Mouse (Mus musculus) liver (tissue): ENCODE measurements around the gene Slc46a1.

ENCODE experiments used
- DNase-seq: peaks from one replicate; pipeline ENCODE4 v3.0.0-alpha.2; 2020; ENCODE audit warnings: mixed read lengths

Gene Slc46a1

DNA sequence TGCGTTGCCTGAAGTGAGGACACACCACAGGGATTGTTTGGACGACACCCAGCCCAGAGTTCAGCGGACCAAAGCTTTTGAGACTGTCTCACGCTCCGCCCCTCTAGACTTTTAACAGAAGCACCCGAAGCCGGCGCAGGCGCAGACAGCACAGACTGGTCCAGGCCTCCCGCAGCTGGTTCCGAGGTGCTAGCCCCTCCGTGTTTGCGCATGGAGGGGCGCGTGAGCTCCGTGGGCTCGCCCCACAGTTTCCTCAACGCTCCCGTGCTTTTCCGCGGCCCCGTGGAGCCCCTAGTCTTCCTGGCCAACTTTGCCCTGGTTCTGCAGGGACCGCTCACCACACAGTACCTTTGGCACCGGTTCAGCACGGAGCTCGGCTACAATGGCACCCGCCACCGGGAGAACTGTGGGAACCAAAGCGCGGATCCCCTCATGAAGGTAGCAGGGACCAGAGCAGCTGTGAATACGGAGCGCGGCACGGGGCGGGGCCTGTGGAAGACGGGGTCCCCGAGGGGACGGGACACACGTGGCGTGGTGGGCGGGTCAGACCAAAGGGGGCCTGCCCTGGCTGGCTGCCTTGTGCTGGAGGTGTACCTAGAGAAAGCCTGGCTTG lies at the start of gene Slc46a1:
Gene Slc46a1 (plus strand): TSS at position 130 of the 613 bp plus-strand sequence.
- peak; percentile 83 for DNase-seq

DNA sequence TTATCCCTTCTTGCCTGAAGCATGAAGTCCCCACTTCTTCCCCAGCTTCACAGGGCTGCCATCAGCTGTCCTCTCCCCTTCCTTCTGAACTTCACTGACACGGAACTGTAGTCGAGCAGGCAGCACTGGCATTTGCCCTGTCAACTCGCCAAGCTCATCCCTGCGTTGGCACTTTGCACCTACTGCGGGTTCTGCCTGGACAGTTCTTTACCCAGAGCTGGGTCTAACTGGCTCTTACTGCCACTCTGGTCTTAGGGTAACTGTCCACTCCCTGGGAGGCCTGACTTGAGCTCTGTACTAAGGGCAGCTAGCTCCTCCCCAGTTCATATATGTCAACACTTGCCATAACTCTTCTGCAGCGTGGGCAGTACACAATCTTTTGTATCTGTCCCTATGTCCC lies 48.6 kb upstream of the Slc46a1 start:
- DNase-seq = no peak

DNA sequence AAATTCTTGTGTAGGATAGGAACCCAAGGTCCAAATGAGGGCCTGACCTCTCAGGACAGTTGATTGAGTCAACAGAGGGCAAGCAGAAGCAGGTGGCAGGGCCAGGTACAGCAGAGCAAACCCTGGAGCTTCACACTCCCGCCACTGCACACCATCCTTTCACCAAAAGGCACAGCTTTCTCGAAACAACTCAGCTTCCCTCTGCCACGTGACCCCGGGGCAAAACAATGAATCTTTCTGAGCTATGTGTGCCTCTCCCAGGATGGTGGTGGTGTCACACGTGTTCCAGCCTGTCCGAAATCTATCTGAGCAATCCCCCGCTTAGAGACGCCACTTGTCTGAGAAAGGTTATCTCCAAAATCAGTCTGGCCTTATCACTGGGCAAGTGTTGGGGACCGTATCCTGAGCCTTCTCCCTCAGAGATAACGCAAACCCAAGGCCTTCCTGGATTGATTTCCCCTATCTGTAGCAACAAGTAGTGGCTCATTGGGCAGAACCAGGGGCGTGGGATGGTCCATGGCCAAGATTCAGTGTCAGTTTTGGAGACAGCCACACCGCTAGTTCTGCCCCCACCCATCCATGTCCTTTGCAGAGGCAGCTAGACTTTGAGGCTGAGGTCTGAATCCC lies 45.1 kb upstream of the Slc46a1 start:
- DNase-seq = no peak

DNA sequence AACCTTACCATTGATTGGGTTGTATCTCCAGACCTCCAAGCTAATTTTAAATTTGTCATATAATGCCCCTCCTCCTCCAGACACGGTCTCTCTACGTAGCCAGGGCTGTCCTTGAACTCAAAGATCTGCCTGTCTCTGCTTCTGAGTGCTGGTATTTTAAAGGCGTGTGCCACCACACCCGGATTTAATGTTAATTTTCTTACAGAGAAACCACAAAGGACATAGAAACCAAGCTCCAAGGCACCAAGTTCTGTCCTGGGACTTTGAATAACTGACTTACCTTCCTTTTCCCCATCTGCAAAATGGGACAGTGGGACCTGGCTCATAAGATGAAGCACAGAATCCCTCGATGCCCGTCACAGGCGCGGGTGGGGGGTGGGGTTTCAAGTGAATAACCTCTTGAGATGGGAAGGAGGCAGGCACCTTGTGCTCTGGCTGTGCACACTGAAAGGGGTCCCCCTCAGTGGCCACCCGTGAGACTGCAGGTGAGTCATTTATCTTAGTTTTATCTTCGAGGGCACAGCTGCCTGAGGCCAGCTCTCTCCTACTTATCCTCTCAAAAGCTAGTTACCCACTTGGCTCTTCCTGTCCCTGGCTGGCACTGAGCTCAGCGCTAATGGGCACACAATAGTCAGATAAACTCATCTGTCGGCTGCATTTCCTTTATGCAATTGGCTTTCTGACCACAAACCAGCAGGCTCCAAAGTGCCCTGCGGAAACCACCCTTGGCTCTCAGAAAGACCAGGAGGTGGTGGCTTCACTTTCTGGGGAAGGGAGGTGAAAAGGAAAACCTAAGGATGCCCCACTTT lies 44.1 kb upstream of the Slc46a1 start:
- DNase-seq = no peak

DNA sequence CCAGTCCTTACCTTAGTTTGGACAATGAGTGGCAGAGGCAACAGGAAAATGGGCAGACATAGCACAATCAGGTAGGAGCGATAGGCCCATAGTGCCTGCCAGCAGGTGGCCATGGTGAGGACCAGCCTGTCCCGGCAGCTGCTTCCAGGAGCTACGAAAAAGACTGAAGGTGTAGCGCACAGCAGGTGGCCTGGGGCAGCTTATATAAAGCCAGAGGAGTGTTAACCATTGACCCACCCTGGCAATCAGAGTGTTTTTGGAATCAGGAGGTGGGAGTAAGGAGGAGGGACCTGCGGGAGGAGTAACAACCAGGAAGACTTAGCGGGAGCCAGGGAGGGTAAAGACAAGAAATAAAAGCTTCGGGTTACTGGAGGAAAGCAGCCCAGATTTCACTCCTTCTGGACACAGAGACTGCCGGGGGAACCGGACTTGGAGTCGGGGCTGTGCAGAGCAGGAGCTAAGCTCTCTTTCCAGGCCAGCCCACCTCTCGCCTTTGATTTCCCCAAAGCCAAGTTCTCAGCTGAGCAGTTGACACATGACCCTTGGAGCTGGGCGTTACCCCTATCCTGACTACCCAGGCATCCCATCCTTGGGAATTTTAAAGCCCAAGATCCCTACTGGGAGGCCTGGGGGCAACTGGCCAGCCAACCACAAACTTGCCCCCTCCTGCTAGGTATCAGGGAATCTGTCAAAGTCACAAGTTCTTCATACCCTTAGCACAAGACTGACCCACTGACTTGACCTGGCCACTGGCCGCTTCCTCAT lies 43.3 kb upstream of the Slc46a1 start, which contains the start of gene Slc13a2:
Gene Slc13a2 (minus strand): TSS at position 163 of the 765 bp plus-strand sequence.
- no peak for DNase-seq

GRCm38 (mm10) chr11:78424352-78424751 lies 41.1 kb upstream of the Slc46a1 start:
- no peak for DNase-seq

DNA sequence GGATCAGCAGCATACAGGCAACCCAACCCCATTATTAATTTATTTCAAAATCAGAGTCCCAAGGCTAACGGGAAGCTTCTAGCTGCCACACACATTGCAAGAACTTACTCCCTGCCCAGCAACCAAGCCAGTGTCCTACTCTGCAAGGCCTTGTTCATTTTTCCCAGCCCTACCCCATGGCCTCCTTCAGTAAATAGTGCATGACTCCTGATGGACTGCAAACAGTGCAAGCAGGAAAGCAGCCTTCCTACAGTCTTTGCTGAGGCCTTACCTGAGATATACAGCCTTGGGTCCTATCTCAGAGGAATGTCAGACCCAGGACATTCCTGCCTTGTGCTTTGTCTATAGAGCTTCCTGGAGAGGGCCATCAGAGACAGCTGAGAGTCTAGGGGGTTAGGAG lies 39.9 kb upstream of the Slc46a1 start:
- no peak for DNase-seq

- DNase-seq = no peak
These were observed 37.8 kb upstream of the Slc46a1 start for GRCm38 (mm10) chr11:78427655-78428054.

DNA sequence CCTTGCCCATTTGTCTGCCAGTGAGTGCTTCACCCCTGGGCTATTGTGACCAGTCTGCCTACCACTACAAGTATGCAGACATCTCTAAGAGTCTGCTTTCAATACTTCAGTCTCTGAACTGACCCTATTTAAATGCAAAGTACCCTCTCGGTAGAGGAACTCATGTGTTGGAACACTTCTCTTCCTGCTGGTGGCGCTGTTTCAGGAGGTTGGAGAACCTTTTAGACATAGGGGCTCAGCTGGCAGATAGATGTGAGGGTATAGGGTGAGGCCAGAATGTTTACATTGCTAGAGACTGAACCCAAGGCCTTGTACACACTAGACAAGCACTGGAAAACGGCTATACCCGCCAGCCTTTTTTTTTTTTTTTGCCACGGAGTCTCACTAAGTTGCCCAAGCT lies 37.2 kb upstream of the Slc46a1 start:
- no peak for DNase-seq

- DNase-seq = no peak
These were observed 35.2 kb upstream of the Slc46a1 start for GRCm38 (mm10) chr11:78430195-78430878.

DNA sequence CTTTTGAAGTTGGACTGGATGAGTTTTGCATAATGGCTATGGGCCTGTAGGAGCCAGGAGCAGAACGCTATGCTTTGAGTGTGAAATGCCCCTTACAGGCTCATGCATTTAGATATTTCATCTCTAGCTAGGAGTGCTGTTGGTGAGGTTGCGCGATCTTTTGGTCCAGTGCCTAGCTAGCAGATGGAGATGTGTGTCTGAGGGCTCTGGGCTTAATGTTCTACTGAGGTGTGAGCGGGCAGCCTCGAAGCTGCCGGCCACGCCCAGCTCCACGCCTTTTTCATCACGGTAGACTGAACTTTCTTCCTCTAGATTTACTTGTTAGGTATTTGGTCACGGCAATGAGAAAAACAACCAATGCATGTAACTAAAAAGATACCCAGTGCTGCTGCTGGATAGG lies 34.3 kb upstream of the Slc46a1 start:
- no peak for DNase-seq

GRCm38 (mm10) chr11:78434052-78434451 lies 31.4 kb upstream of the Slc46a1 start:
- DNase-seq = no peak

DNA sequence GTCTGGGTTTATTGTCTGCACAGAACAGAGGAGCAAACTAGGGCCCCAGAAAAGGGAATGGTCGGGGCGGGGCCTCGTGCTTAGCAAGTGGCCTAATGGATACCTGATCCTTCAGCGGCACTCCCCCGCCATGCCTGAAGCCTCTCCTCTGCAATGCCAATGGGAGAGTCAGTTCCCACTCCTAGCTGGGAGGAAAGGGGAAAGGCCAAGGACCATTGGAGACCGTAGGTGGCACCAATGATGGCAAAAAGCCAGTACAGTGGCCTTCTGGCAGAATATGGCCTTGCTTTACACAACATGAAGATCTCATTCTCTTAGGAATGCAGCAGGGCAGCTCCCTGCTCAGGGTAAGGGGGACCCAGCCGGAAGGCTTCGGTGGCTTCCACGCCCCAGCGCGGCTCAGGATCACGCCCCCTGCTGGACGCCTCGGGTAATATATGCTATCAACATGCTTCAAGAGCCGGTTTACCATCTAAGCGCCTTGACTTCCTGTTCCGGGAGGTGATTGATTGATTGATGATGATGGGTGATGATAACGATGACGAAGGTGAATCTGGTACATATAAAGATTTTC lies 29.6 kb upstream of the Slc46a1 start:
- peak; percentile 58 for DNase-seq

- DNase-seq = no peak
These were observed 28.3 kb upstream of the Slc46a1 start for GRCm38 (mm10) chr11:78437182-78437581.

- no peak for DNase-seq
These were observed 27.0 kb upstream of the Slc46a1 start for GRCm38 (mm10) chr11:78438399-78438930.

- DNase-seq = no peak
These were observed 22.4 kb upstream of the Slc46a1 start for GRCm38 (mm10) chr11:78443115-78443514.

- no peak for DNase-seq
These were observed 18.3 kb upstream of the Slc46a1 start for GRCm38 (mm10) chr11:78447168-78447567.

GRCm38 (mm10) chr11:78448242-78448641 lies 17.3 kb upstream of the Slc46a1 start:
- no peak for DNase-seq

GRCm38 (mm10) chr11:78450337-78450736 lies 15.2 kb upstream of the Slc46a1 start:
- no peak for DNase-seq

DNA sequence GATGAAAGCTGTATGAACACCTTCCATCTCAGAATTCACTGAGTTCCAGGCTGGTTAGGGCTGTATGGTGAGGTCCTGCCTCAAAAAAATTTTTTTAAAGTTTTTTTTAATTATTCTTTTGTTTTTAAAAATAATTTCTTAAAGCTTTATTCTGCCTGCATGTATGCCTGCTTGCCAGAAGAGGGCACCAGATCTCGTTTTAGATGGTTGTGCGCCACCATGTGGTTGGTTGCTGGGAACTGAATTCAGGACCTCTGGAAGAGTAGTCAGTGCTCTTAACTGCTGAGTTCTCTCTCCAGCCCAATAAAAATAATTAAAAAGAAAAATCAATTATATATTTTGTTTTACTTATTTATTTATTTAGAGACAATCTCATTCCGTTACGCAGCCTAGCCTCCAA lies 11.8 kb upstream of the Slc46a1 start:
- peak; percentile 68 for DNase-seq

DNA sequence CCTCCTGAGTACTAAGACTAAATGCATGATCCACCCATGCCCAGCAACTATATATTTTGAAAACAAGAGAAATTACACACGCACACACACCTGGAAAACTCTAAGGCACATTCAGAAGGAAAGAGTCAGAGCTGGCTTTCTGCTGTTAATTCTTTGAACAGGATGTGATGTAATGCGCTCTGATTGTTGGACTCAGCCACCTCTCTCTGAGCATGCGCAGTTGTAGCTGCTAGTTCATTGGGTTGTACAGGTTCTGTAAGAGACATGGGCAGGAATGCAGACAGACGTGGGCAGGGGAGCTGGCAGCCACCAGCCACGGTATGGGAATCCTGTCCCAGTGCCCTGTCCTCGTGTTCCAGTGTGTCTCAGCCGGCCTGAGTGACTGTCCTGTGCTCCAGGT lies 11.2 kb upstream of the Slc46a1 start:
- DNase-seq = no peak

DNA sequence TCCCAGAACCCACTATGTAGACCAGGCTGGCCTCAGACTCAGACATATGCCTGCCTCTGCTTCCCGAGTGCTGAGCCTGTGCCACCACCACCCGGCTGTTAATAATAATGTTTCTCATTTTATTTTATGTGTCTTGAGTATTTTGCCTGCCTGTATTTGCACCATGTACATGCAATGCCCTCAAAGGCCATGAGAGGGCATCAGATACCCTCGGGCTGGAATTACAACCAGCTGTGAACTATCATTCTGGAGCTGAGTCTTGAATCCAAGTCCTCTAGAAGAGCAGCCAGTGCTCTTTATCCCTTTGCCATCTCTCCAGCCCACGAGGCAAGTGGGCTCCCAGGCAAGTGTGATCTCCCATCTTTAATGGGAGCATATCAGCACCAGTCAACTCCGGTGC lies 10.2 kb upstream of the Slc46a1 start:
- DNase-seq = peak; percentile 34
